Mouse (Mus musculus) embryonic facial prominence, embryonic 15.5 days (tissue): ENCODE measurements around the gene Rpl28. TPM values are rescaled to one million over a fixed set of nuclear protein-coding genes. Genes with fewer than 3 reads are reported as not detected.
"Not testable (repeated sequence)": the region's sequence is repeated elsewhere in the genome, so short reads cannot be mapped to it uniquely, and the experiment has no call there.

Experiments
- ATAC-seq: fragments of 200-750 bp; cut with Nextera tagmentation; 2 replicates; pipeline ENCODE4 v1.8.0; 2017; ENCODE audit warnings: low read depth, moderate TSS enrichment; ENCODE audit not compliant: insufficient number of reproducible peaks, low FRiP score, low TSS enrichment
- H3K27ac ChIP-seq: fragments of 300-500 bp; sonication (generic); replicated peaks from 2 replicates; pipeline ENCODE4 v1.5.1; 2015; ENCODE audit warnings: mild to moderate bottlenecking, inconsistent platforms
- H3K27me3 ChIP-seq: fragments of 300-500 bp; sonication (generic); 2 replicates; pipeline ENCODE4 v1.6.1; 2015; ENCODE audit warnings: inconsistent platforms
- H3K36me3 ChIP-seq: fragments of 300-500 bp; sonication (generic); 2 replicates; pipeline ENCODE4 v1.6.1; 2015; ENCODE audit warnings: mild to moderate bottlenecking, inconsistent platforms
- H3K4me1 ChIP-seq: fragments of 300-500 bp; sonication (generic); 2 replicates; pipeline ENCODE4 v1.6.1; 2015; ENCODE audit warnings: inconsistent platforms
- H3K4me2 ChIP-seq: fragments of 300-500 bp; sonication (generic); replicated peaks from 2 replicates; pipeline ENCODE4 v1.6.1; 2015; ENCODE audit warnings: mild to moderate bottlenecking, inconsistent platforms
- H3K4me3 ChIP-seq: fragments of 300-500 bp; sonication (generic); replicated peaks from 2 replicates; pipeline ENCODE4 v1.5.1; 2015; ENCODE audit warnings: mild to moderate bottlenecking, inconsistent platforms
- H3K9ac ChIP-seq: fragments of 300-500 bp; sonication (generic); 2 replicates; pipeline ENCODE4 v1.6.1; 2015; ENCODE audit warnings: inconsistent platforms
- H3K9me3 ChIP-seq: fragments of 300-500 bp; sonication (generic); replicated peaks from 2 replicates; pipeline ENCODE4 v1.6.1; 2016; ENCODE audit warnings: inconsistent platforms
- WGBS: fragments of 180-500 bp; shearing (Covaris S2); methylation state at CpG from one replicate; pipeline ENCODE4 v1.1.7; 2015; 5-methylcytosine and 5-hydroxymethylcytosine counted together
- polyA plus RNA-seq: library from polyadenylated mRNA; unstranded; fragments of >200 nt; fragmentation: Nextera tagmentation; extraction: Ambion mirVana; gene quantifications from 2 replicates; pipeline ENCODE4 v1.2.1, GENCODE M21; 2015

Gene Rpl28
- polyA plus RNA-seq, 1 experiment from 2014 or later = 397 TPM

DNA sequence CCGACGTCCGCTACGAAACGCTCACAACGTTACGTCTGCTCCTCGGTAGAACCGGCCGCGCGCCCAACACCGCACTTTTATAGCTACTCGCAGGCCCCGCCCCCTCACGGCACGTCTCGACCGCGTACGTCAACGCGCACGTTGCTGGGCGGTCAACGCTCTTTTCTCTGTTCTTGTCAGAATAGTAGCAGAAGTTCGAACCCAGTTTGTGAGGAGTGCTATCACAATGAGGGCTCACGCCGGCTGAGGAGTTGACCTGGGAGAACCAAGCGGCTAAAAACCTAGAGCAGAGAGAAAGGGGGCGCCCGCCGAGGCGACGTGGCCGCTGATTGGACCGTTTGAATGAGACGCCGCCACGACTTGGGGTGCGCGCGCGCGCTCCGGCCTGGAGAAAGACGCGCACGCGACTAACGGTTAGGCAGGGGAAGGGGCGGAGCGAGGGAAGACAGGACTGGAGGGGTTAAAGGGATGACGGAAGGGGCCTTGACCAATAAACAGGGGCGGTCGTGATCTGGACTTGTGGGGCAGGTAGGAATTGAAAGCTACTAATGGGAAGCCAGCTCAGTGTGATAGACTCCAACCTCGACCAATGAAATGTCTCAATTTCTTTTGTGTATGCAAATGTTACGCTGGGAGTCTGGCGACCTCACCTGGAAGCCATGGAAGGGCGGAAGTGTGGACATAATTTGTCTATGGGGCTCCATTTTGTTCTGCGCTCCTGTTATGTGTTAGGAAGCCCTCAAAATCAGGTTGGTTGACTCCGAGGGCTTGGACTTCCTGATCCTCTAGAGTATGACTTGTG lies 19.8 kb downstream of the Rpl28 start, which contains the start of gene Ube2s:
Ube2s (minus strand) TSS at position 288 of the 802 bp plus-strand sequence.
- WGBS = under 1% methylated on average over 62 of the region's 62 CpGs
- Histone ChIP-seq H3K9ac (peak within 1 kb of the TSS; percentile 95), H3K9me3 (no peaks in the 10 kb centered on the region), H3K36me3 (peaks cover 31% of the 10 kb centered on the region), H3K27ac (peak within 1 kb of the TSS; percentile 97), H3K27me3 (no peaks in the 10 kb centered on the region), H3K4me3 (peak within 1 kb of the TSS; percentile 98), H3K4me1 (peaks cover 30% of the 10 kb centered on the region), H3K4me2 (peak within 1 kb of the TSS; percentile 72)
- peak; percentile 98 for ATAC-seq

- peak overlapping the region; percentile 97 for H3K27ac ChIP-seq
- peak overlapping the region; percentile 98 for H3K4me3 ChIP-seq
- H3K27me3 ChIP-seq = no peaks in the 10 kb centered on the region
- peak overlapping the region; percentile 72 for H3K4me2 ChIP-seq
- H3K9me3 ChIP-seq = no peaks in the 10 kb centered on the region
- H3K4me1 ChIP-seq = peaks cover 30% of the 10 kb centered on the region
- H3K36me3 ChIP-seq = peaks cover 28% of the 10 kb centered on the region; the same call in 1 of the 2 replicates
- ATAC-seq = no peak
- H3K9ac ChIP-seq = peak overlapping the region; percentile 39
- WGBS = 20% methylated on average over 8 of the region's 8 CpGs
These were observed 20.6 kb downstream of the Rpl28 start for GRCm38 (mm10) chr7:4813105-4813791.

DNA sequence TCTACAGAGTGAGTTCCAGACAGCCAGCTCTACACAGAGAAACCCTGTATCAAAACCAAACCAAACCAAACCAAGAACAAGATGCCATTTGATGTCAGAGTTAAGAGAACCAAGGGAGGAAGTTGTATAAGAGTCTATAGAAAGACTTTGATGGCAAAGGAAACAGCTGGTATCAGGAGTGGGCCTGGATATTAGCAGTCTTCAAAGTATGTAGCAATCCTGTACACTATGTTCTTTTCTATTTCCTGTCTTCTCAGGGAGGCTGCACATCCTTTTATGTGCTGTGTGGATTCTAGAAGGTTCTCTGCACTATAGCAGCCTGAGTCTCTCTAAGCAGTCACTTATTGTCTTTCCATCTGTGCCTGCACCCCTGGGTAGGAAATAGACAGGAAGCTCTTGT lies 23.9 kb downstream of the Rpl28 start:
- H3K9me3 ChIP-seq = no peaks in the 10 kb centered on the region
- H3K9ac ChIP-seq = no peak overlapping the region
- H3K27ac ChIP-seq = no peak overlapping the region
- H3K4me2 ChIP-seq = no peak overlapping the region
- peaks cover 6% of the 10 kb centered on the region; the same call in 1 of the 2 replicates for H3K4me1 ChIP-seq
- no peak overlapping the region for H3K4me3 ChIP-seq
- H3K27me3 ChIP-seq = no peaks in the 10 kb centered on the region
- ATAC-seq = no peak
- no peaks in the 10 kb centered on the region for H3K36me3 ChIP-seq

DNA sequence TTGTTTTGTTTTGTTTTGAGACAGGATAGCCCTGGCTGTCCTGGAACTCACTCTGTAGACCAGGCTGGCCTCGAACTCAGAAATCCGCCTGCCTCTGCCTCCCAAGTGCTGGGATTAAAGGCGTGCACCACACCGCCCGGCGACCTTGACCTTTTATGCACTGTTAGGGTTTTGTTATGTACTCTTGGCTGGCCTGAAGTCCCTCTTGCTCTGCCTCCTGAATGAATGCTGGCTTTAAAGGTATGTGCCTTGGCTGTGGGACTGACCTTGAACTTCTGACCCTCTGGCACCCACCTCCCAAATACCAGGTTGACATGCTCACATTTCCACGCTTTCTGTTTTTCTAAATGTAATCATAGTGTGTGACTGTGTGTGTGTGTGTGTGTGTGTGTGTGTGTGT lies 28.3 kb downstream of the Rpl28 start:
- not testable (repeated sequence) for H3K9ac ChIP-seq, H3K27me3 ChIP-seq, H3K4me1 ChIP-seq, H3K27ac ChIP-seq, H3K4me2 ChIP-seq, ATAC-seq, H3K4me3 ChIP-seq, H3K36me3 ChIP-seq, H3K9me3 ChIP-seq
- 87% methylated on average over 7 of the region's 7 CpGs for WGBS

- Histone ChIP-seq H3K27me3 (no peaks in the 10 kb centered on the region), H3K4me3 (no peak overlapping the region), H3K4me2 (no peak overlapping the region), H3K4me1 (no peaks in the 10 kb centered on the region), H3K36me3 (no peaks in the 10 kb centered on the region), H3K9ac (no peak overlapping the region), H3K9me3 (no peaks in the 10 kb centered on the region), H3K27ac (no peak overlapping the region)
- ATAC-seq = no peak
- 73% methylated on average over 4 of the region's 4 CpGs for WGBS
These were observed 29.0 kb downstream of the Rpl28 start for GRCm38 (mm10) chr7:4821690-4822089.

DNA sequence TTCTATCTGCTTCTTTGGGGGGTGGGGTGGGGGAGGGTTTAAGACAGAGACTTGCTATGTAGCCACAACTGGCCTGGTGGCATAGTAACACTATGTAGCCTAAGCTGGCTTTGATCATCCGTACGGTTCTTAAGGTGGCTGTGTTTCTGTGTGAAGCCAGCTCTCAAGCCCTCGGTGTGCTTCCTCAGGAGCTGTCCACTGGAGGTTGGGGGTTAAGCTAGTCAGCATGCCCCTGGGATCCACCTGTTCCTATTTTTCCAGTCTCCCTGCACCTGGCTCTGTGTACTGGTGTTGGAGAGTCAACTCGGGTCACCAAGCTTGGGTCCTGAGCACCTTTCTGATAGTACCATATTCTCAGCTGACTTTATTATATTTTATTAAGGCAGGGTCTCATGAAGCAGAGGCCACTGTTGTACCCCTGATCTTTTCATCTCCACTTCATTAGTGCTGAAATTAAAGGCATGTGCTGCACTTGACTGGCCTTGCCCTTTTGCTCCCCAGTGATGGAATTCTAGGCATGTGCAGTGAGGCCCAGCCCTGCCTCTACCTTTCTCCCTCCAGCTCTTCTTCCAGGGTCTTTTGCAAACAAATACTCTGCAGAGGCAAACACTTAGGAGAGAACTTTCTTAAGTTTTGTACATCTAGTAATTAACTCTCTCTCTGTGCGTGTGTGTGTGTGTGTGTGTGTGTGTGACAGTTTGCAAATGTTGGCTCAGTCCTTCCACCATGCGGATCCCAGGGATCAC lies 29.7 kb downstream of the Rpl28 start:
- no peaks in the 10 kb centered on the region for H3K27me3 ChIP-seq
- no peaks in the 10 kb centered on the region for H3K9me3 ChIP-seq
- no peak overlapping the region for H3K9ac ChIP-seq
- H3K27ac ChIP-seq = no peak overlapping the region
- no peaks in the 10 kb centered on the region for H3K36me3 ChIP-seq
- no peak overlapping the region for H3K4me3 ChIP-seq
- ATAC-seq = no peak
- WGBS = 40% methylated on average over 6 of the region's 6 CpGs
- no peak overlapping the region for H3K4me2 ChIP-seq
- H3K4me1 ChIP-seq = no peaks in the 10 kb centered on the region

DNA sequence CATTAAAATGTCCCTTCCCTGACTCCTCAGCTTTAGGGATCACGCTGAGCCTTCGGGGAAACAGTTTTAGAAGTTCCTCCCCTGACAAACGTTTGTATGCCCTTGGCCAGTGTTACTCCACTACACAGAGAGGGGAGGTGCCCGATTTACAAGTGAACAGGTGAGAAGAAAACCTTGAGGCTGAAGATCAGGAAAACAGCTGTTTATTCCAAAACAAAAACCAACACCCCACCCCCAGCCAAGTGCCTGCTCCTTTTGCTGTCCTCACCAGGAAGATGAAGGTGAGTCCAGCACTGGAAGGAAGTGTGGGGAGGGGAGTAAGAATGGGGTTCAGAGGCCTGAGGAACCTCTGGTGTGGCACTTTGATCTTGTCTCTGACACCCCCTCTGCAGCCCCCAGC lies 32.7 kb downstream of the Rpl28 start:
- Histone ChIP-seq H3K36me3 (no peaks in the 10 kb centered on the region), H3K4me2 (no peak overlapping the region), H3K9me3 (no peaks in the 10 kb centered on the region), H3K27ac (no peak overlapping the region), H3K9ac (no peak overlapping the region), H3K4me3 (no peak overlapping the region), H3K27me3 (peaks cover 7% of the 10 kb centered on the region), H3K4me1 (no peaks in the 10 kb centered on the region)
- WGBS = 49% methylated on average over 4 of the region's 4 CpGs
- ATAC-seq = no peak

- Histone ChIP-seq H3K4me3 (no peak overlapping the region), H3K4me1 (no peaks in the 10 kb centered on the region), H3K27ac (no peak overlapping the region), H3K9me3 (no peaks in the 10 kb centered on the region), H3K4me2 (no peak overlapping the region), H3K27me3 (peaks cover 43% of the 10 kb centered on the region), H3K9ac (no peak overlapping the region), H3K36me3 (no peaks in the 10 kb centered on the region)
- ATAC-seq = no peak
- WGBS = 7% methylated on average over 12 of the region's 12 CpGs
These were observed 37.8 kb downstream of the Rpl28 start for GRCm38 (mm10) chr7:4830476-4830875.

DNA sequence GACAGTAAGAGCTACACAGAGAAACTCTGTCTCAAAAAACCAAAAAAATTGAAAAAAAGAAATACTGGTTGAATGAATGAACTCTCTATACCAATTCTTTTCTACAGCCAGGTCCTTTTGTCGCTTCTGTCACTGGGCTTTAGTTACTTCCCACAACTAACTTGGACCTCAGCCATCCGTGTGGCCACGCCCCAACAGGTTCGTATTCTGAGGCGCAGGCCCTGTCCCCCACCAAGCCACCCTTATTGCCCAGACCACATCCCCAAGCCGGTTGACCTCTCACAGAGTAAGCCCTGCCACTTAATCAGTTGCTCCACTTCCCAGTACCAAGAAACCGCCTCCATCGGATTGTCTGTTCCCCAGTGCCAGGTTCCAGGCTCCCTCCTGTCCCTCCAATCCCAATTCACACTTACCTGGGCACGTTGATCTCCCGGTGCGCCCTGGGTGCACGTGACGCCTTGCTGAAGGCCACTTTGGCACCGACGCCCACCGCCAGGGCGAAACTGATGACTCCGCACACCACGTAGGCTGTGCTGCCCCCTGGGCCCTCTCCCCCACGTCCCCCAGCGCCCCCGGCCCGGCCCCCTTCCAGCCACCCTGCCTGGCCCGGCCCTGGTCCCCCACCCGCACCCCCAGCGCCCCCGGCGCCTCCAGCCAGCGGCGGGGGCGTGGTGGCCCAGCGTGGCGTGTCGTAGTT lies 43.1 kb downstream of the Rpl28 start:
- peak; percentile 16; the same call in 1 of the 2 replicates for ATAC-seq
- no peak overlapping the region; the same call in 1 of the 2 replicates for H3K9ac ChIP-seq
- 5% methylated on average over 34 of the region's 34 CpGs for WGBS

GRCm38 (mm10) chr7:4836351-4836792 lies 43.7 kb downstream of the Rpl28 start:
- peaks cover 10% of the 10 kb centered on the region for H3K4me1 ChIP-seq
- peaks cover 70% of the 10 kb centered on the region for H3K27me3 ChIP-seq
- no peak overlapping the region for H3K27ac ChIP-seq
- H3K9ac ChIP-seq = peak overlapping the region; percentile 31
- under 1% methylated on average over 51 of the region's 51 CpGs for WGBS
- peak overlapping the region; percentile 87 for H3K4me2 ChIP-seq
- ATAC-seq = peak; percentile 82
- no peaks in the 10 kb centered on the region for H3K36me3 ChIP-seq
- no peaks in the 10 kb centered on the region for H3K9me3 ChIP-seq
- peak overlapping the region; percentile 47 for H3K4me3 ChIP-seq

More for the DNA sequence above, 43.1 kb downstream of the Rpl28 start:
- no peak overlapping the region for H3K27ac ChIP-seq
- H3K4me3 ChIP-seq = peak overlapping the region; percentile 47
- H3K4me2 ChIP-seq = peak overlapping the region; percentile 87
- H3K4me1 ChIP-seq = peaks cover 10% of the 10 kb centered on the region
- H3K27me3 ChIP-seq = peaks cover 74% of the 10 kb centered on the region
- H3K36me3 ChIP-seq = no peaks in the 10 kb centered on the region
- H3K9me3 ChIP-seq = no peaks in the 10 kb centered on the region
